Mouse (Mus musculus) retina, adult 2 months (tissue): Measurements from ENCODE around the gene Vmn1r163.
"Not testable (repeated sequence)": the region's sequence is repeated elsewhere in the genome, so short reads cannot be mapped to it uniquely, and the experiment has no call there.

Experiments used
- DNase-seq: peaks from one replicate; pipeline ENCODE4 v3.0.0-alpha.2; 2012; ENCODE audit warnings: low read depth, low spot score

Vmn1r163 gene

GRCm38 (mm10) chr7:23055240-23055639, at the start of gene Vmn1r163:
Vmn1r163 (plus strand) TSS chr7:23055540.
- not testable (repeated sequence) for DNase-seq

DNA sequence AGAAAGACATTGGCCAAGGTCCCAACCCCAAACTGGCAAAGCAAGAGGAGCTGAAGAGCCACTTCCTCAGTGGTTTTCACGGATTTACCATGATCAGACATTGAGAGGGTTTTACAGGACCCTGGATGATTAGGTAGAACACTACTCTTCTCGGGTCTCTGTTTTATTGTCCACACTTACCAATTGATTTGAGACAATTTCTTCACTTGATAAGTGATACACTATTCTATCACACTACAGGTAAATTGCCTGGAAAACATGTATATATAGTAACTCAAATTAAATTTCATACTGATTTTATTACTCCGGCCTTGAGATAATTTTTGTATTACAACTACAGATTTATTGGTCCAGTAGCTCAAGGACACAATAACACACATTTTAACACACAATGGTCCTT, 35.5 kb upstream of the Vmn1r163 start, which contains the start of gene Gm4216:
Gm4216 (minus strand) TSS at position 101 of the 400 bp plus-strand sequence.
- DNase-seq = not testable (repeated sequence)

GRCm38 (mm10) chr7:23067356-23067755, 12.0 kb downstream of the Vmn1r163 start, which contains the start of gene Gm8720:
Gm8720 (minus strand) TSS chr7:23067456.
- DNase-seq = not testable (repeated sequence)
